Mouse (Mus musculus) gastrocnemius, postnatal 10 days (tissue): Measurements from ENCODE around the gene Hyou1. TPM values are rescaled to one million over a fixed set of nuclear protein-coding genes. Genes with fewer than 3 reads are reported as not detected.
"Not testable (repeated sequence)": the region's sequence is repeated elsewhere in the genome, so short reads cannot be mapped to it uniquely, and the experiment has no call there.

Source experiments
- DNase-seq: peaks from one replicate; pipeline ENCODE4 v3.0.0; 2021; ENCODE audit warnings: mixed read lengths
- long read RNA-seq, 2 experiments: library from polyadenylated mRNA; stranded (forward); transcript quantifications; one replicate each; pipeline ENCODE4 v2.0.0; 2021
- total RNA-seq, 2 experiments: library from RNA; stranded (reverse); gene quantifications; 2 replicates each; pipeline ENCODE4 v1.2.3; 2021

Gene Hyou1
- 10 to 100 TPM; 27.0 to 36.3 TPM for total RNA-seq
- long read RNA-seq, experiment 1, full-length matches to known transcripts, result 30 of 36 reads
- long read RNA-seq, experiment 1, partial matches to known transcripts, result 2 of 36 reads
- long read RNA-seq, experiment 1, other reads (novel, unspliced or antisense), result 4 of 36 reads
- long read RNA-seq, experiment 2, full-length matches to known transcripts, result 25 of 32 reads
- long read RNA-seq, experiment 2, partial matches to known transcripts, result 5 of 32 reads
- long read RNA-seq, experiment 2, other reads (novel, unspliced or antisense), result 2 of 32 reads

DNA sequence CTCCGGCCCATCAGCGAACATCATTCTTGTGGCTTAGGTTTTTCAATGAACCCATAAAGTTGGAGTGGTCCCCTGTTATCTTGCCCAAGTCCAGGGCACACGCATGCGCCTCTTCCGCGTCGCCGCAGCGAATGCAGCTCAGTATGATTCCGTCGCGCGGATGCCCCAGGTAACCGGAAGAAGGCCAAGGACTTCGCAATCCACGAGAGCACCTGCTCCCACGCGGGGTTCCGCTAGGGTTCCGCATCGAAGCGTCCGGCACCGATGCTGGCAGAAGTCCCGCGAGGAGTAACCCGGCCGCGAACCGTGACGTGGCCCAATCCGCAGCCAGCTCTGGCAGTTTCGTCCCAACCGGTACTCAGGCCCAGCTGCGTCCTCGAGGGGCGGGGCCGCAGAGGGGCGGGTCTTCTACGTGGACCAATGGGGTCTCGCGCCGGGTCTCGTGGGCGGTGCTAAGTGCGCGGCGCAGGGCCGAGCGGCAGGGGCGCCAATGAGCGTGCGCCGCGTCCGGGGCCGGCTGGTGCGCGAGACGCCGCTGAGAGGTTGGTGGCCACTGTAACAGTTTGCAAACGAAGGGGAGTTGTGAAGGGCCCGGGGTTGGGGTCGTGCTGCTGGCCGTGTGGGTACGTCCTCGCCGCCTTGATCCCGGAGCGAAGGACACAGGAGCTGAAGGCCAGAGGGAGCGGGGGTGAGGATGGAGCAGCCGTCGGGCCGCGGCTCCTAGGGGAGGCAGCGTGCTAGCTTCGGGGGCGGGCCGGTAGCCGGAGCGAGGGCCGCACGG lies at the start of gene Hyou1:
TSS of gene Hyou1 (plus strand) at position 437 of the 781 bp plus-strand sequence.
- DNase-seq, result peak; percentile 99

DNA sequence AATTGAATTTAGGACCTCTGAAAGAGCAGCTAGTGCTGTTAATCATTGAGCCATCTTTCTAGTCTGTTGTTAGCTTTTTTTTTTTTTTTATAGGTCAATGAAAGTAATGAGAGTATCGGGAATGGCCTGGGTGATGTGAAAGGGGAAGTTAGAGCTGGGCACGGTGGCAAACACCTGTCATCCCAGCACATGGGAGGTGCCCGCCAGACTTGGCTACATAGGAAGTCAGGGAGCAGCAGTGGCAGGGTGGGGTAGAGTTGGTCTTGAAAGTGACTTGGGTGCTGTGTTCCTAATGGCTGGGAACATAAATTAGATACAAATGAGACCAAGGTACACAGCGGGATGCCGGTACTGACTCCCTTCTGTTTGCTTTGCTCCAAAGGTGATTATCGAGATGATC lies 48.6 kb upstream of the Hyou1 start:
- no peak for DNase-seq

DNA sequence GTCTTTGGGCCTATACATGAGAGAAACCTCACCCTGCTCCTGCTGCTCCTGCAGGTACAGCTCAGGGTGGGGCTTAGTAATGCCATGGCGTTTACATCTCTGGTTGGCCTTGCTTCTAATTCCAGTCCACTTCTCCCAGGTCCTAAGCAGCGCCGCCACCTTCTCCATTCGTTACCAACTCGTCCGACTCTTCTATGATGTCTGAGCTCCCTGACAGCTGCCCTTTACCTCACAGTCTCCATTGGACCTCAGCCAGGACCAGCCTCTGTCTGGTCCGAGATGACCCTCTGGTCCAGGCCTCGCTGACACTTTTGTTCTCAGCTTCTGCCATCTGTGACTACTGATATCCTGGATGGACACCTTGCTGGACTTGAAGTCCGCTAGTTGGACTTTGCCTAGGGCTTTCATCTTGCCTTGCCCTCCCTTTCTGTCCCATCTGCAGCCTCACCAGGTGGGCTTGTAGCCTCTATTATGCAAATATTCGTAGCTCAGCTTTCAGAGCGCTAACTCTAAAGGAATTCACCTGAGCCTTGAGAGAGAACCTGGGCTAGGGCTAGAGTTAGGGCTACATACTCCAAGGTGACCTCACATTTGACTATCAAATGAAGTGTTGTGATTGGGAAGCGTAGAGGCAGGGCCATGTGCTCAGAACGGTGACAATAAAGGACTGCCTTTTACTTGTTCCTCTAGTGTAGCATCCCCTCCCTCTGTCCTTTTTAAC lies 46.2 kb upstream of the Hyou1 start:
- no peak for DNase-seq

DNA sequence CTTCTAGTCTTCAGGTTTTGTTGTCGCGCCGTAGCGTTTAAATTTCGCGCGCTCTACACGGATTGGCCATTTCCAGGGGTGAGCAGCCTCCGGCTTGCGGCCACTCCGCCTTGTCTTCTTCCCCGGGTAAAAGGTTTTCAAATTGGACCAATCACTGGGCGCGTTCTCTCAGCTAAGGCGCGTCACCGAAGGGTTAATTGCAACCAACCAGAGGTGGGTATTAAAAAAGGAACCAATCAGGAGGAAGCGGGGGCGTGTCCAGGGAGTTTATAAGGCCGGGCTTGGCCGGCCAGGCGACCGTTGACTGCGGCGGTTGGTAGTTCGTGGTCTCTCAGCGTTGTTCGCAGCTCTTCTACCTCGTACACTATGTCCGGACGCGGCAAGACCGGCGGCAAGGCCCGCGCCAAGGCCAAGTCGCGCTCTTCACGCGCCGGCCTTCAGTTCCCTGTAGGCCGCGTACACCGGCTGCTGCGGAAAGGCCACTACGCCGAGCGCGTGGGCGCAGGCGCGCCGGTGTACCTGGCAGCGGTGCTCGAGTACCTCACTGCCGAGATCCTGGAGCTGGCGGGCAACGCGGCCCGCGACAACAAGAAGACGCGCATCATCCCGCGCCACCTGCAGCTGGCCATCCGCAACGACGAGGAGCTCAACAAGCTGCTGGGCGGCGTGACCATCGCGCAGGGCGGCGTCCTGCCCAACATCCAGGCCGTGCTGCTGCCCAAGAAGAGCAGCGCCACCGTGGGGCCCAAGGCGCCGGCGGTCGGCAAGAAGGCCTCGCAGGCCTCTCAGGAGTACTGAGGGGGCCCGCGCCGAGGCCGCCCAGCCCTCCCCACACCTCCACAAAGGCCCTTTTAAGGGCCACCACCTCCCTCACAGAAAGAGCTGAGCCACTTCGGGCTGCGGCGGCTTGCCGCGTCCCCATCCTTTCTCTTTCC lies 44.6 kb upstream of the Hyou1 start, which contains the start of gene H2afx:
TSS of gene H2afx (plus strand) at position 299 of the 935 bp plus-strand sequence.
- DNase-seq, result peak; percentile 94

DNA sequence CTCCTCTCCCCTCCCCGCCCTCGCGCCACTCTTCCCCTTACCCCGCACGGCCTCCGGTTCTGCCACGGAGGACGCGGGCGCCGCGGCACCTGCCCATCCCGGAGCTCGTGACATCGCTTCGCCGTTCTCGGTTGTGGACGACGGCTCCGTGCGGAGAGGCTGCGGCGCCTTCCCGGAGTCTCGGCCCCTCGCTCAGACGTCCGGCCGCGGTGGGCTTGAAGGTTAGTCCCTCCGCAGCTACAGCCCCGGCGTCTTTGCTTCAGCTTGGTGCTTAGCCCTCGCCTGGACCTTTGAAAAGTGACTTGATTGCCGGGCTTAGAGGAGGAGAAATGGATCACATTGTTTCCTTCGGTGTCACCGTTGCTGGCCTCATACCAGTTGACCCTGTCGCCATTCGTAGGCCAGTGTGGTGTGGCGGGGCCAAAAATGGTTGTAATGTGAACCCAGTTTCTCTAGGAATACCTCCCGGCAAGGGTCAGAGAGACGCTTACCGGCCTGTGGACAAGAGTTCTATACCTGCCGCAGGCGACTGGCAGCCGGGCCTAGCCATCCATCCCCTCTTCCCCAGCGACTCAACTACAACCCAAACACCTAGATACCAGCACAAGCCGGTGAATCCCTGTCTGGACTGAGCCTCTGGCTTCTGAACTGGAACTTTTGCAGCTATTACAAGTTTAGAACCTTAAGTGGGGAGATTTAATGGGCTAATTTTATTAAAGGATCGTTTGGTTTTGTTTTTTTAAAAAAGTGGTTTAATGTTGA lies 43.8 kb upstream of the Hyou1 start:
- no peak for DNase-seq

DNA sequence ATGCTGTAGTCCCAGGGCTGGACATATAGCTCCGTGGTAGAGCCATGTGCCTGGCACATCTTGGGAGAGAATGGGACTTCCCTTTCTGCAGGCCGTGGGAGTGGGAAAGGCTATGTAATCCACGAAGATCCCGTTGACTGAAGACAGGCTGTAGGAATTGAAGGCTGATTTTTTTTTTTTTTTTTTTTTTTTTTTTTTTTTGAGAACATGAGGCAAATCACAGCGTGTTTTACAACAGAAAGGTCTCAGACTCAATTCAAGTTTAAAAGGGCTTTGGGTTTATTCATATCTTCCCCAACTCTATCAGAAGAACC lies 43.2 kb upstream of the Hyou1 start:
- no peak for DNase-seq

DNA sequence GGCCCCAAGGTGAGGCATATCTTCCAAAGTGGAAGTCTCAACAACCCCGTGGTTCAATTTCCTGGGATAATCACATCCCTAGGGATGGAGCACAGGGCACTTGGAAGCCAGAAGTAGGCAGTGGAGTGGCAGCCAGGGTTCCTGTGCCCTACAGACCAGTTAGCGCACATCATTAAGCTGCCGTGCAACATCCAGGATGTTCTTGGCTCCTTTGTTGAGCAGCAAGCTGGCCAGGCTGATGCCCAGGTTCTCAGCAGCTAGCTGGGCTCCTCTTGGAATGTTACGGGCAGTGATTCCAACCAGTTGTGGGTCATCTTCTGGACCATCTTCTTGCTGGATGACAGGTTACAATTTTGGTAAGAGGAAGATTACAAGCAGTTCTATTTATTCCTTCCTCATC lies 42.8 kb upstream of the Hyou1 start:
- DNase-seq, result not testable (repeated sequence)

DNA sequence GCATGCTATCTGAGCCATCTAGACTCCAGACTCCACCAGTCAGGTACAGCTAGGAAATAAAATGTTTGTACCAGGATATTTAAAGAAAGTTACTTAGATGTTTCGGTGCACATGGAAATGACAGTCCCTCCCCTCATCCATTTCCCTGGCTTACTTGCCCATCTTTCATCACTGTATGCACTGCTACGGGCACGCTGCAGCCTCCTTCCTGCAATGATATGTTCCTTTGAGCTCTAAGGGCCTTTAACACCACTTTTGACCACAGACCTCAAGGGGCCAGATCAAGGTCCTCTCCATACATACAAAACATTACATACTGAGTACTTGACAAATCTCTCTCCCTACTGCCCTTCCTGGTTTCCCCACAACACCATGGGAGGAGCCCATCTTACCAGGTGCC lies 42.3 kb upstream of the Hyou1 start:
- no peak for DNase-seq

DNA sequence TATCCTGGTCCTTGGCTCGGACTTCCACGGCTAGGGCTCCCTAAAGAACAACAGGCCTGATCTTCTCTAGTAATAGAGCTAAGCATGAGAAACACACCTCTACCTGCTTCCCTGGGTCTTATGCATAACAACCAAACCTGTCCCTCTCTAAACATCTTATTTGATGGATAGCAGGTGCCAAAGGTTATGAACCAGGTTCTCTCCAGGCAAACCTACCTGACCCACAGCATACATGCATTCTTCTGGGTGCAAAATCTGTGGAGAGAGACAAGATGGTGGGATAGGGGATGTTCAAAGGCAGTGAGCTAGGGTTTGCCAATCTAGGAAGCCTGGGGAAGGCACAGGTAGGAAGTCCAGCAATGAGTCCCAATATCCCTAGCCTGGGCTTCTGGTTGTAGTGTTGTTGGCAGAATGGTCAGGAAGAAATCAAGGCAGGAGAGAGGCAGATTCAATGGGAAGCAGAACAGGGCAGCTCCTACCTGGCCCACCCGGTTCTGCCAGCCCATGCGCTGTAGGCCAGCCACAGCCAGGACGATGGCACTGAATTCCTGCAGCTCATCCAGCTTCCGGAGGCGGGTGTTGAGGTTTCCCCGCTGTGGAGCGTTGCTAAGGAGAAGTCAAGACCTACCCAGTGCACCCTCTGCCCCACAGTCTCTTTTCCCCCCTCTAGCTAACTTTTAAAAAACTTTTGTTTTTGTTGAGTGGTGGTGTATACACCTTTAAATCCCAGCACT lies 41.7 kb upstream of the Hyou1 start:
- no peak for DNase-seq

DNA sequence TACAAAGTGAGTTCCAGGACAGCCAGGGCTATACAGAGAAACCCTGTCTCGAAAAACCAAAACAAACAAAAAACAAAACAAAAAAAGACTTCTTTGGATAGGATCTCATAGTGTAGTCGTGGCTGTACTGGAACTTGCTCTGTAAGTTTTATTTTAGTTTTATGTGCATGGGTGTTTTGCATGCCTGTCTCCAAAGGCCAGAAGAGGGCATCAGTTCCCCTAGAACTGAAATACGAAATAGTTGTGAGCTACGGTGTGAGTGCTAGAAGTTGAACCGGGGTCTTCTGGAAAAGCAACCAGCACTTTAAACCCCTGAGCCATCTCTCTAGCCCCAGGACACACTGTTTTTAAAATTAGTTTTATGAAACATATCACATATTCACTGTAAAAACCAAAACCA lies 40.7 kb upstream of the Hyou1 start:
- no peak for DNase-seq

DNA sequence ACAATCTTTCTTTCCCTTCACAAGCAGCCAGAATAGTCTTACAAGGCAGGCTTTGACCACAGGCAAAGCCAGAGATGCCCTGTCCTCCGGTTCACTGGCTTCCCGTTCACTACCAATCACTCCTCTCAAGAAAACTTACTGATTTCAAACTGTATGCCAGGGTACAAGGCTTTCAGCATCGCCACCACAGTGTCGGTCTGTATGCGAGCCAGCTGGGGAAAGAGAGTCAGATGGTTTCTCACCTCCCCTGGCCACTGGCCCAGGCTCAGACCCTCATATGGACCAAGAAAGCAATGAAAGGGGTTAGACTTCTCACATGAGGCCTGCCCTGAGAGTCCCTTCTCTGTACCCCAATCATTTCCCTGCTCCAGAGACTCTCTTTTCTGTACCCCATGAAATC lies 37.8 kb upstream of the Hyou1 start:
- no peak for DNase-seq

DNA sequence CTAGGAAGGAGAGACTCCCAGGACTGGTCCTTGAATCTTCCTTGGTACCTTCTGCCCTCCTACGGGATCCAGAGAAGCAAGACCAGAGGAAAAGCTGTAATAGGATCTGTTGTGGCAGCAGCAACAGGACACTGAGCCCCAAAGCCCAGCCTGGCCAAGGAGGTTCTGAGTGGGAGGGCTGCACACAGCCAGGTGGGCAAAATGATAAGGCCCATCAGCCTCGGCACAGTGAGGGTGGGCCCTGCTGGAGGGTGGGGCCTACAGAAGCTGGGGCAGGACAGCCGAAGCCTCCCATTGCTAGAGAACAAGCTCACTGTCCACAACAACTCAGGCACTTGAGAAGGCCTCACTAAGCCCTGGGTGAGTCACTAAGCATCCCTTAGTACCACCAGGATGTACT lies 37.1 kb upstream of the Hyou1 start:
- DNase-seq, result no peak

DNA sequence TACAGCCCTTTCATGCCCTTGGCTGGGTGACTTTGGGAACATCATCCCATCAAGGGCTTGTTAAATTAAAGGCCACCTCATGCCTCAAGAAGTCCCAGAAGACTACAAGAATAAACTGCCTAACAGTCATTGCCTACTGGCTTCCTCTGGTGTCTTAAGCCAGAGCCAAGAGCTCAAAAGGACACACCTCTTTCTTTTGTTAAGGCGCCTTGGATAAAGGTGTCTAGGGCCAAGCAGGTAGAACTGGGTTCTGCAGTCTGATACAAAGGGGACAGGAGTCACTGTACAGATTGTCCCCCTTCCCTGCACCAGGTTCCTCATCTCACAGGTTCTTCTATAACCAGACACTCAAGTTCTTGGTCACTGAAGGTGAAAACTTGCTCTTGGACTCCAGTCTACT lies 36.7 kb upstream of the Hyou1 start:
- DNase-seq, result no peak

DNA sequence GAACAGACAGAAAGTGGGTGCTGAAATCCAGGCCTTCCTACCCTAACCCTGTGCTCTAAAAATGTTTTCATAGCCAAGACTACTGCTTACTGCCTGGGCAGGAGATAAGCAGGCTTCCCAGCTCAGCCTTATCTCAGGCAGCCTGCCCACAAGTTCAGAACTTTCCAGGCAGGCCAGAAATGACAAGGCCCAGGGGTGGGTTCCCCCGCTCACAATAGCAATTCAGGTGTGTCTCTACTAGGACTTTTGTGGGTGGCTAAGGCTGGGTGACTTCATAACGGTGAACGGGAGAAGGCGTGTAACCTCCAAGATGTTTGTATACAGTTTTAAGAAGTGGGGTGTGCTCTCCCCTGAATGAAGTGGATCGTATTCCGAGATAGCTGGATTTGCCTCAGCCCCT lies 36.0 kb upstream of the Hyou1 start:
- DNase-seq, result no peak

DNA sequence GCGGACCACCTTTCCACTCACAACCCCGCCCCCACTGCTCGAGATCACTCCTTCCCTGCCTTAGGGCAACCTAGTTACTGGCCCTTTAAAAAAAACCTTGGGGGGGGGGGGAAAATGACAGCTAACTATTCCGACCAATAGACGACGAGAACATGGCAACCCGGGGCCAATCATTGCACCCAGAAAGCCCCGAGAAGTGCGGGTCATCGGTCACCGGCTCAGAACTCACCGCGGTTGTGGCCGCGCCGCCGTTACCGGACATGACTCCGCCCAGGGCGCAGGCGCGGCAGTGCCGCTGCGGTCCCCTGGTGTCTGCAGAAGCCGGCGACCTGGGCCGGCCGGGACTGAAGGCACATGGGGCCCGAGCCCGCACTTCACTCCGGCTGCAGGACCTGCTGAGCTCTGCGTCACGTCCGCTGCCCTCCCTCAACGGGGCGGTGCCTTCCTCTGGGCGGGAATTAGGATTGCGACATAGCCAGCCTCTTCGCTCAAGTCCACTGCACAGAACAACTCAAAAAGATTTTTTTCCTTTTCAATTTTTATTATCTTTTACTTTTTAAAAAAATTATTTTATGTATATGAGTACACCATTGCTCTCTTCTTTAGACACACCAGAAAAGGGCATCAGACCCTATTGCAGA lies 35.4 kb upstream of the Hyou1 start, which contains the start of gene Hmbs:
TSS of gene Hmbs (minus strand) at position 448 of the 641 bp plus-strand sequence.
- DNase-seq, result peak; percentile 86

DNA sequence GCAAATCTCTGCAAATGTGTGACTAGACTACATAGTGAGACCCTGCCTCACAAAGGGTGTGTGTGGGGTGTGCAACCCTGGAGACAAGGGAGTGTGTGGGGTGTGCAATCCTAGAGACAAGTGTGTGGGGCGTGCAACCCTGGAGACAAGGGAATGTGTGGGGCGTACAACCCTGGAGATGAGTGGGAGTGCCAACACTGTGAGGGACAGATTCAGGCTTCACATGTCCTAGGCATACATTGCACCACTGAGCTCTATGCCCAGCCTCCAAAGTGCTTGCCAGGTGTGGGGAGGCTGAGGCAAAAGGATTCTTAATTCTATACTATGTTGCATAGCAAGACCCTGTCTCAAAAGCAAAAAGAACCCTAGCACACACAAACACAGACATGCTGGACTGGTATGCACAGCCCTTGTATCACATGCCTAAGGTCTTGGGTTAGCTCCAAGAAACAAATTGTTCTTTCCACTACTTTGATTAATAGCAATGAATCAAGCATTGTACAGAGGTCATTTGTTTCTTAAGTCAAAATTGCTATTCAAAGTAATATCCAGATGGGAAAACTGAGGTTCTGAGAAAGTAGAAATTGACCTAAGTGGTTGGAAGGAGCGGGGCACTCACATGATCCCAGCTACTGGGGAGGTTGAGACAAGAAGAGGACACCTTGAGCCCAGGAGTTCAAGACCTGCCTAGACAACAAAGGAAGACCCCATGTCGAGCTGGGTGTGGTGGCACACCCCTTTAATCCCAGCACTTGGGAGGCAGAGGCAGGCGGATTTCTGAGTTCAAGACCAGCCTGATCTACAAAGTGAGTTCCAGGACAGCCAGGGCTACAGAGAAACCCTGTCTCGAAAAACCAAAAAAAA lies 33.5 kb upstream of the Hyou1 start:
- DNase-seq, result no peak

DNA sequence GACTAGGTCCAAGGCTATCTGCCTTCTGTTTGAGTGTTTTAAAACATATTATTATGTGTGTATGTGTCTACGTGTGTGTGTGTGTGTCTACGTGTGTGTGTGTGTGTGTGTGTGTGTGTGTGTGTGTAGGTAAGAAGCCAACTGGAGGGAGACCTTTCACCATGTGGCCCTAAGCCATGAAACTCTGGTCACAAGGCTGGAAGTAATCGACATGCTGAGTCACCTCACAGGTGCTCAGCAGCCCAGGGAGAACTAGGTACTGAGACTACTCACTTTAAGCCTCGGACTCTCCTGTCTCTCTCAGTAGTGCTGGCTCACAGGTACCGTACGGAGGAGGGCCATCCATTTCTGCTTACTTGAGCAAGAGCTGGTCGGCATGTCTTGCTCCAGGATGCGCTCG lies 32.1 kb upstream of the Hyou1 start:
- no peak for DNase-seq

DNA sequence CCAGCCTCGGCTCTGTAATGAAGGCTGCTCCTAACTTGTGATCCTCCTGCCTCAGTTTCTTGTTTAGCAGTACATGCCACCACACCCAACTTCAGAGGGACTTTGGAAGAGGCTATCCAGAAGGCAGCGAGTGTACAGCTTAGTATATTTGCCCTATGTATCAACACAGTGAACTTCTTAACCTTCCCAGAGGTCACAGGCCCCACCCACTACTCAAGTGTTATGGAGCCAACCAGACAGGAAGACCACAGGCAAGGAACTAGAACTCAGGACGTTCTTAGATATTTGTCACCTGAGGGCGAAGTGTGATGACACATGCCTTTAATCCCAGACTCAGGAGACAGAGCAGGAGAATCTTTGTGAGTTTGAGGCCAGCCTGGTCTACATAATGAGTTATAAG lies 31.7 kb upstream of the Hyou1 start:
- no peak for DNase-seq

DNA sequence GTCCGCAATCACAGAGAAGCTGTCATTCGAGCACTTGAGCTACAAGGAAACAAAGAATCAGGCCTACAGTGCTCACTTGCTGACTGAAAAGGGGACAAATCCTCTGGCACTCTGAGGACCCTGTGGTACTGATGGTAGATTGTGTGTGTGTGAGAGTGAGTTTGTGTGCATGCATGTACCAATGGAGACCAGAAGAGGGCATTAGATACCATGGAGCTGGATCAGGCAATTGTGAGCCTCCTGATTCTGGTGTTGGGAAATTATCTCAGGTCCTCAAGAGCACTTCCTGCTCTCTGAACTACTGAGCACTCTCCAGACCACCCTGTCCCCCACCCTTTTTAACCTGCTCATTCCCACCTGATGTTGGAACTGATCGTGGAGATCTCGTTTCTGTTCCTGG lies 30.7 kb upstream of the Hyou1 start:
- DNase-seq, result no peak
